Mouse (Mus musculus) gastrocnemius, postnatal 14 days (tissue): Measurements from ENCODE around the gene Spert. TPM values are rescaled to one million over a fixed set of nuclear protein-coding genes. Genes with fewer than 3 reads are reported as not detected.

Experiments used
- DNase-seq: peaks from one replicate; pipeline ENCODE4 v3.0.0; 2021; ENCODE audit warnings: mixed read lengths
- intact Hi-C: fragments of 180-260 bp; cut with DNase I; formaldehyde crosslinking; loops from one replicate; pipeline ENCODE4 v1.15.1; 2025; ENCODE audit warnings: low total_unique reads
- long read RNA-seq, 2 experiments: library from polyadenylated mRNA; stranded (forward); transcript quantifications; one replicate each; pipeline ENCODE4 v2.0.0; 2021
- total RNA-seq, 2 experiments: library from RNA; stranded (reverse); gene quantifications; 2 replicates each; pipeline ENCODE4 v1.2.3; 2021

The Spert gene
- total RNA-seq = not detected
- long read RNA-seq, experiment 1 = 0 reads
- long read RNA-seq, experiment 2 = 0 reads

DNA sequence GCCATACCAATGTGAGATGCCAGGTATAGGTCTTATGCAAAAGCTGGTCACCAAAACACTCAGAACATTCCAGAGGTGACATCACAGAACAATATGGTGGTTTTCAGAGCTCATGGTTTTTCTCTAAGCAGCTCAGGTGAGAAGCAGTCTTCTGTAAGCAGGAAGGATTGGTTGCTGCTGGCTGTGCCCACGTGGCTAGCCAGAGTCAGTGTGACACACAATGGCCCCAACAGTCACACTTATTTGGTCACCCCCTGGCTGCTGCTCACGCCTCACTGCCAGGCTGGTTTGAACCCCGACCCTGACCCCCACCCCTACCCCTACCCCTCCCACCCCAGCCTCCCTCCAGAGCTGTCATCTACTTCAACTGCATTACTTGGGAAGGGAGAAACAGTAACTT, at the start of gene Spert:
TSS of gene Spert (minus strand) at position 139 of the 400 bp plus-strand sequence.
- DNase-seq = no peak
- intact Hi-C loops = no loop called here

GRCm38 (mm10) chr14:75642080-75642479, 49.2 kb upstream of the Spert start, which contains the start of gene Erich6b:
Erich6b (plus strand) TSS chr14:75642259.
- intact Hi-C loops = no loop called here
- no peak for DNase-seq

GRCm38 (mm10) chr14:75641369-75641768, 48.5 kb upstream of the Spert start:
- no peak for DNase-seq
- intact Hi-C loops = no loop called here

DNA sequence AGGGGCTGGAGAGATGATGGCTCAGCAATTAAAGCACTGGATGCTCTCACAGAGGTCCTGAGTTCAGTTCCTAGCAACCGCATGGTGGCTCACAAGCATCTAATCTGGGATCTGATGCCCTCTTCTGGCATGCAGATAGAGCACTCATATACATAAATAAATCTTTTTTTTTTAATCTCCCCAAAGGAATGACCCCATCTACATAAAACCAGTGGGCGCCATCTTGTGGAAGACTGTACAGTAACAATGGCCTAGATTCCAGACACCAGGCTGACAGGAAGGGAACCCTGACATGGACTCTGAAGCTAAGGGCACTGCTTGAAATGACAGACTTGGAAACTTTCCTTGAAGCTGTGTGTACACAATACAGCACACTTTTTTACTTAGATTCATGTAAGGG, 47.9 kb upstream of the Spert start:
- DNase-seq = no peak
- intact Hi-C loops = no loop called here

DNA sequence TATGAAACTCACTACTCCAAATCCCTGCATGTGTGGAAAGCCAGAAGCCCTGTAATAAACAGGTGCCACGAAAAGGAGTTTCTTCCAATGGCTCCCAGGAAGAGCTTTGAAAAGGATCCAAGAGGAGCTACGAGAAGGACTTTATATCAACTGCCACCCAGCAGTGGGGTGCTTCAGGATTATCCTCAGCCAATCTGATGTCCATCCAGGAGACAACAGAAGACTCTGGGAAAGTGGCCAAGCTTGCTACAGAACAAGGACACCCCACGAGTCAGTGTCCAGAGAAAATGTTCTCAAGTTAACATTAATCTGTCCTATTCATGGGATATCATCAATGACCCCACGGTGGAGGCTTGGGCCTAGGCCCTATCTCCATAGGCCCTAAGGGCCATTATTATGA, 44.7 kb upstream of the Spert start:
- intact Hi-C loops = no loop called here
- DNase-seq = no peak

DNA sequence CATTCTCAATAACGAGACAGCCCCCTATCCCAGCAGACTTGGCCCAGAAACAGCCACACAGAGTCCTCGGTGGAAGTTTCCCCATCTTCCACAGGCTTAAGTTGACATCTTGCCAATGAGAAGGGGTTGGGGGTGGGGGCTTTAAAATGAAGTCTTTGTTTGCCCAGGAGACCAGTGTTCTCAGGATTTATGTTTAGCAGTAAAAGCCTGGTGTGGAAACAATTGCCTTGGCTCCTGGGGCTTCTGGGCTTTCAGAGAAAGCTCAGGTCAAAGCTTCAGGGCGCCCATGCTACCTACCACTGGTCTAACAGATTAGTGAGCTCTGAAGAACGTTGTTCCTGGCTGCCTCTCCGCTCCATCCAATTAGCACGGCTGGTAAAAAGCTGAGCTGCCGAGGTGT, 43.2 kb upstream of the Spert start:
- intact Hi-C loops = no loop called here
- DNase-seq = no peak

- no peak for DNase-seq
- intact Hi-C loops = no loop called here
These were observed 42.4 kb upstream of the Spert start for GRCm38 (mm10) chr14:75635350-75635749.

- no peak for DNase-seq
- intact Hi-C loops = no loop called here
These were observed 36.0 kb upstream of the Spert start for GRCm38 (mm10) chr14:75628870-75629269.

DNA sequence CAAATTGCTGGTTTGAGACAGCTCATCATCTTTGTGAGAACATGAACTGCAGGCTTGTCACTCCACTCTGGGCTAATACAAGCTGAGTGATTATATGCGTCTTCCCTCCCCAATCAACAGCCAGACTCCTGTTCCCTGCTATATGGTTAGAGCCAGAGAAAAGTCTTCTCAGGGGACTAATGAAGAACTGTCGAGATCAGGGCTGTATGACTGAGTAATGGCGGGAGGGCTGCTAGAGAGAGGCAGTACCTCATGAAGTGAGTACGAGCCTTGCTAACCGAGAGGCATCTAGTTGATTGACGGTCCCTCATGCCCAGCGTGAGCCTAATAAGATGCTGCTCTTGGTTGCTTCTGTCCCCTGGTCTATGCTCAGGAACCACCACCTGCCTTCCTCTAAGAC, 30.1 kb upstream of the Spert start:
- DNase-seq = no peak
- intact Hi-C loops = no loop called here

DNA sequence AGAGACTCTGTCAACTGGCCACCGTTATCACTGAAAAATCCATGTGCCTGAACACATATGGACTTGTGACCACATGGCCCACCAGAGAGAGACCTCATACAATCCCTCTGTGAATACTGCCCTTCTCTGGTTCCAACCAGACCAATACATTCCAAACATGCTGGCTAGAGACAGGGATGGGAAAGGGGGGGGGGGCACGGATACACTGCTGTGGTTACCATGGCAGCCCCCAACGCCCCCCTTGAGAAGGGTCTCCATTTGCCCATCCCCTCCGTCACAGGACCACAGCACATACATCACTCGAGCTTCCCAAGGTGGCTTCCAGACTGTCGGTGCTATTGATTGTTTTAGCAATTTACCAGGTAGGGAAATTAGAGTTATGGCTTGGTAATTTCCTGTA, 23.5 kb upstream of the Spert start:
- intact Hi-C loops = no loop called here
- DNase-seq = no peak

GRCm38 (mm10) chr14:75609176-75609575, 16.3 kb upstream of the Spert start:
- no peak for DNase-seq
- intact Hi-C loops = no loop called here

DNA sequence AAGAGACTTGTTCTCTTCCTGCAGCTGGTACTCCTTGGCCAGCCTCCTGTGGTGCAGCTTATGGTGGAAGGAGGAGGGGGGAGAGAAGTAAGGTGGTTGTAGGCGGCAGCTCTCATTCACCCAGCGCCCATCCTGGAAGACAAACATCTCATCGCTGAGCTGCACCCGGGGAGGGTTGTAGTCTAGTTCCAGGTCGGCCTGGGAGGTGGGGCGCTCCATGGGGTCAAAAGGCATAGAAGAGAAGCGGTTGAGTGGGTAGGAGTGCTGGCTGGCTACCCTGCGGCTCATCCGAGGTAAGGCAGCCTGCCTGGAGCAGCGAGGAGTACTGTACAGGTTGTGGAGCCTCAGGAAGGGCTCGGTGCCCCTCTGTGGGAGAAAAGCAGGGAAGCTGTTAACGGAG, 9.0 kb downstream of the Spert start:
- DNase-seq = no peak

GRCm38 (mm10) chr14:75579010-75579409, 13.9 kb downstream of the Spert start:
- intact Hi-C loops = no loop called here
- no peak for DNase-seq

More for the DNA sequence above, 9.0 kb downstream of the Spert start:
- intact Hi-C loops = no loop called here

DNA sequence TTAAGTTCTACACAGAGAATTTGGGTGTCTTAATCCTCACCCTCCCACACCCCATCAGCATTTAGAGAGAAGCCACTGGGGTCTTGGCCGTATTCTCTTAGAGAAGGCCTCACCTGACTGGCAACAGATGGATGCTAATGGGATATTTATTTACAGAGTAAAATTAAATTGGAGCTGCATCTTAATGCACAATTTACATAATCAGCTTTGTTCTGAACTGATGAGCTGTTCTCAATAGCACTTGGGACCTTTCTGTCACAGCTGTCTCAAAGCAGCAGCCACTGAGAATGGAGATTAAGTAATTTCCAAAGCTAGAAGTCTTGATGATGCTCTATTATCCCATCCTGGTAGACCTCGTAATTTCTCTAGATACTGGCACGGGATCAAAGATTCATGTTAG, 26.6 kb downstream of the Spert start:
- intact Hi-C loops = no loop called here
- DNase-seq = no peak

- intact Hi-C loops = no loop called here
These were observed 27.3 kb downstream of the Spert start for GRCm38 (mm10) chr14:75565534-75566140.

GRCm38 (mm10) chr14:75561577-75562331, 31.2 kb downstream of the Spert start:
- peak; percentile 16 for DNase-seq
- intact Hi-C loops = no loop called here

More at GRCm38 (mm10) chr14:75565534-75566140, 27.3 kb downstream of the Spert start:
- peak; percentile 34 for DNase-seq

- intact Hi-C loops = no loop called here
- DNase-seq = no peak
These were observed 51.2 kb downstream of the Spert start for GRCm38 (mm10) chr14:75541731-75542130.

DNA sequence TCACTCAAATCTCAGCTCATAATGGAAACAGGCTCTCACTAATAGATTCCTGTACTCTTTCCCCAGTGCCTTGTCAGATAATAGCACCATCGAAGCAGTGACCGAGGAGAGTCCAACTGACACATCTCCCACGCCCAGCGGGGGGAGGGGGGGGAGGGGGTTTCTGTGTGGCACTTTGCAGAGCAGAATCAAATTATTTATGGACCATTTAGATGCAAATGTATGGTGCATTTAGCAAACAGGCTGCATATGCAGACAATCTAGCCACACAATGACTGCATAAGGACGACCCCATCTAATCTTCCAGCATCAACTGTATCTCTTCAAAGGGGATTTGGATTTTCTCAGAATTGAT, 51.9 kb downstream of the Spert start:
- intact Hi-C loops = no loop called here
- DNase-seq = no peak

DNA sequence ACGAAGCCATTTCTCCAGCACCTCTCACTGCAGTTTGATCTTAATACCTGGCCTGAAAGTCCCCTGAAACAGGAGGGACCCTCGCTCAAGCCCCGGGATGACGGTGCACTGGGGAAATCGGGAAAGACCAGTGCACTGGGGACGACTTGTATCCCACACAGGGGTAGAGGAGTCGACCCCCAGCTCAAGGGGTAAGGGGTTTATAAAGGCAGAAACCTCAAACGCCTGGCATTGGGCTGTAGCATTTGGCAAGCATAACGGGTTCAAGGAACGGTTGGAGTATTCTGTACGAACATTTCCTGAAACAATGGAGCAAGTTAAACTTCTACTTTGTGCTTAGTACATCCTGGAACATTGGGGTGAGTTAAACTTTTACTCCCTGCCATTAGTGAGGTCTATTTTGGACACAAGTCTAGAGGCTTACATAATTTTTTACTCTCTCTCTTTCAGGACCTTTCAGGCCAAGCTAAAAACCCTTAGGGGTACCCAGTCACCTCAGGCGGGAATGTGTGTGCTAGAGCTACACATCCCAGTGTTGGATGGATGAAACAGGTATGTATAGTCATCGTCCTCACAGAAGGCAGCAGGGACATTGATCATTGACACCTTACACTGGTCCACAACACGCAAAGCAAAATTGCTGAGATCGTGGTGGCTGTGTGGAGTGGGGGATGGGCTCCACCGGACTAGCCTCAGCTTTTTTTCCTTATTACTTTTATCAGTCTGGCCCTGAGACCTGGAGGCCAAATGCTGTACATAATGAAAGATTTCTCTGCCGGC, 52.5 kb downstream of the Spert start:
- intact Hi-C loops = no loop called here
- no peak for DNase-seq

- intact Hi-C loops = no loop called here
- no peak for DNase-seq
These were observed 53.7 kb downstream of the Spert start for GRCm38 (mm10) chr14:75539205-75539604.
